Mouse (Mus musculus): ENCODE measurements around the gene Psmd14.

Gene Psmd14

DNA sequence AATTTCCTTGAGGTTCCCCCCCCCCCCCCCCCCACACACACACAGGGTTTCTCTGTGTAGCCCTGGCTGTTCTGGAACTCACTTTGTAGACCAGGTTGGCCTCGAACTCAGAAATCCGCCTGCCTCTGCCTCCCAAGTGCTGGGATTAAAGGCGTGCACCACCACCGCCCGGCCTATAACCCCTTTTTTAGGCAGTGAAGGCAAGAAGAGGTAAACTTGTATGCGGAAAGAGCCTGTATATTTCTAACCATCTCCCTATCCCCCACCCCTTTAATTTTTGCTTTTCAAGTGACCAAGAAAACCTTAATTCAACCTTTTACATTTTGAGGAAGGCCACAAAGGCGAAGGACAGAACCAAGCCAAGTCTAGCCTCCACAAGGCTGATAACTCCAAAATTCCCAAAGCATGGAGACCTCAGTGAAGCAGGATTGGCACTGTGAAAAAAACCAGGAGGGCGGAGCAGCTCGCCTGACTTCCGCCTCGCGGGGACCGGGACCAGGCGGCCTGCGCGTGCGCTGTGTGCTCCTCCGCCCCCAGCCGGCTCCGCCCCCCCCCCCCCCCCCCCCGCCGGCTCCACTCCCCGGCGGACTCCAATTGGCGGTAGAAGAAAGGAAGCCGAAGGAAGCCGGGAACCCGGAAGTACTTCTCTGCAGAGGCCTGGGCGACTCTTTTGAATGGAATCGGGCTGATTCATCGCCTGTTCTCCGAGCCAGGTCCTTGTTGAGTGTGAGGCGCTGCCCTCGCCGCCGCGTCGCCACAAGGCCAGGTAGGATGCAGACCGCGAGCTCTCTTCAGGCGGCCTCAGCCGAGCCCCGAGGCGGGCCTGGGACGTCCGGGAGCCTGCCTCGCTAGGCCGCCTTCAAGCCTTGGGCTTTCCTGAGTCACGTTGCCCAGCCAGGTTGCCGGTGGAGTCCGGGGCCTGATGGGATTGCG lies at the start of gene Psmd14:
Psmd14 (plus strand) TSS at position 587 of the 933 bp plus-strand sequence.
- DNase-seq (ENCODE audit: low read depth in 2 of 2, low spot score in 2 of 2), result peak; percentile 76 to 79

DNA sequence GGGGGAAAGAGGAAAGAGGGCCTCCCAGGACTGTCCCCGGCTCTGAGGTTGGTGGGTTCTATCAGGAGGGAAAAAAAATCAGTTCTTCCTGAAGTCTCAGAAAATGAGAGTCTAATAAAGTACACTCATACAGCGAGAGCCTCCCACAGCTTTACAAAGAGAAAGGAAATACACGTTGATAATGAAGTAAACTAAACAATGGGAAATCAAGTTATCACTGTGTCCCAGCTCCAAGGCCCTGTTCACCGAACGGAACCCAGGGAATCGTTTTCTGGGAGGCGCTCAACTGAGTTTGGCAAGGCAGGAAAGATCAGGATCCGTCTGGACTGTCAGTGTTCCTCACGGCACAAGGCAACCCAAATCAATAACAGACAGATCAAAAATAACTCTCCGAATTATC lies 48.7 kb upstream of the Psmd14 start:
- no peak for DNase-seq (ENCODE audit: low read depth in 2 of 2, low spot score in 2 of 2)

DNA sequence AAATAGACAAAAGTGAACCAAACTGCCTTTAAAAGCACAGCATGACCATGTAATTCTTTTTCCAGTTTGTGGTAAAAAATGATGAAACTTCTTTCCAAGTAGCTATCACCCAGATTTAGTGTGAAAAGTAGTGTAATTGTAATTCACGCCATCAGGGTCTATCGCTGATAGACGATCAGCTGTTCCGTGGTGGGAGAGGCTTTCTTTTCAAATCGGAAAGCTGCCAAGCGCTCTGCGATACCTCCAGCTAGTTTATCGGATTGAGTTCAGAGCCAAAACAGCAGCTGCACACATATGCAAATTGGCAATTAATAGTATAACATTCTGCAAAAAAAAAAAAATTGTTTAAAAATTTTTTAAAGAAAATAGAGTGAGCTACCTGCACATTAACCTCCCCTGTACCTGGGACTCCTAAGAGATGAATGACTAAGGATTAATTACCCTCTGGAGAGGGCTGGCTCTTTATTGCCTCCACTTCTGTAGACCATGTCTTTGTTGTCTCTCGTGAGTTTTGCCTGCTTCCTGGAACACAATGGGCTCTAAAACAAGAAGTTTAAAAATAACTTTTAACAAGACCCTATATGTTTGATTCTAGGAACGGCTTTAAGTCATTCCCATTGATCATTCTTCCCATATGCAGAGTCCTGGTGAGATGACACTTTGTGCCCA lies 47.8 kb upstream of the Psmd14 start:
- no peak for DNase-seq (ENCODE audit: low read depth in 2 of 2, low spot score in 2 of 2)

DNA sequence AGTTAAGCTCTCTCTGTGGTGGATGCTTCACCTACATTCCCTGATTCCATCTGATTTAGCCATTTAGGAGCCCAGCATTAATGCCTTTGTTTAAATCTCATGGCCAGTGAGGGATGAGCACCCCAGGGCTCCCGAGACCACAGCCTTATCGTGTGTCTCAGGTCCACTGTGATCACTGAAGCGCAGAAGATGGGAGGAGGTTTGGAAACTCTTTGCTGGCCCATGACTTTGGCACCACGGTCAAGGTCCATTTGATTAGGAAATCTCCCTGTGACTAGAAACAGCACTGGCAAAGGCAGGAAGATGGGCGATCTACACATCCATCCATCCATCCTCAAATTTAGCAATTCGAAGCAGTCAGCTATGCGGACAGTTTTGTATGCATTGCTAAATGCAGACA lies 44.1 kb upstream of the Psmd14 start:
- DNase-seq (ENCODE audit: low read depth in 2 of 2, low spot score in 2 of 2), result no peak

DNA sequence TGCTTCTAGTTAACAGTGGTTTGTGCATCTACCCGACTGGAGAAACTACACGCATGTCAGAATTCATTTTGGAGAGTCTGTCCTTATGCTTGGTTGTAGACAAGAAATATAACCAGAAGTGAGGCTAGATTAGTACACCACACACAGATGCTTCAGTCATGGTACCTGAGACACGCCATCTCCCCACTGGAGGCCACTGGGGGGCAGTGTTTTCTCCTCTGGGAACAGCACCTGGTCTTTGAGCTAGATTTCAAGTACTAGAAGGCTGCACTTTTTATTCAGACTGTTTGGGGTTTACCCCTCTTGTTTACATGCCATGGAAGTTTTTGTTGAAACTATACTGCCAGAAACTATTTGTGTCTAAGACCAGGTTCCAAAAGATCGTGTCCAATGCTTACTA lies 43.2 kb upstream of the Psmd14 start:
- peak; percentile 44 to 54 for DNase-seq (ENCODE audit: low read depth in 2 of 2, low spot score in 2 of 2)

DNA sequence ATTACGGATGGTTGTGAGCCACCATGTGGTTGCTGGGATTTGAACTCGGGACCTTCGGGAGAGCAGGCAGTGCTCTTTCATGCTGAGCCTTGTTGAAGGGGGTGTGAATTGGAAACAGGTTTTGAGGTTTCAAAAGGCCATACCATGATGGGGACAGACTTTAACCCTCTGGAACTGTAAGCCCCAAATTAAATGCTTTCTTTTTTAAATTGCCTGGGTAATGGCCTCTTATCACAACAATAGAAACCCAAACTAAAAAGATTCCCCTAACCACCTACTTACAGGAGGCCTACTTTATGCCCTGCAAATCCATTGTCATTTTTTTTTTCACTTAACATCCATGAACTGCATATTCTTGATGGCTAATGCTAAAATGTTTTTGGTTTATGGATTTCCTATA lies 36.9 kb upstream of the Psmd14 start:
- no peak for DNase-seq (ENCODE audit: low read depth in 2 of 2, low spot score in 2 of 2)

DNA sequence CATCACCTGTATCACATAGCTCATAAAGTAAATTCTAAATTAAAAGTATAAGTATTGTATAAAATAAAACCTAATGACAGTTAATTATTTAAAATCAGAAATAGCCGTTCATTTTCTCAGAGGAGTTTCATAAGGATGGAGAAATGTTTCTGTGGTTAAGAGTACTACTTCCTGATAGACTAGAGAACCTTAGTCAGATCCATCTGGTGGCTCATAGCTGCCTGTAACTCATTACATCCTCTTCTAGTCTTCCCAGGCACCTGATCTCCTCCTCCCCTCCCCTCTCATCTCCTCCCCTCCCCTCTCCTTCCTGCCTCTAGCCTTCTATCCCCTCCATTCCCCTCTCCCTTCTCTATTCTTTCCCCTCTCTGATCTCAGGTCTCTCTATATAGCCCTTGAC lies 29.9 kb upstream of the Psmd14 start:
- DNase-seq (ENCODE audit: low read depth in 2 of 2, low spot score in 2 of 2), result no peak

DNA sequence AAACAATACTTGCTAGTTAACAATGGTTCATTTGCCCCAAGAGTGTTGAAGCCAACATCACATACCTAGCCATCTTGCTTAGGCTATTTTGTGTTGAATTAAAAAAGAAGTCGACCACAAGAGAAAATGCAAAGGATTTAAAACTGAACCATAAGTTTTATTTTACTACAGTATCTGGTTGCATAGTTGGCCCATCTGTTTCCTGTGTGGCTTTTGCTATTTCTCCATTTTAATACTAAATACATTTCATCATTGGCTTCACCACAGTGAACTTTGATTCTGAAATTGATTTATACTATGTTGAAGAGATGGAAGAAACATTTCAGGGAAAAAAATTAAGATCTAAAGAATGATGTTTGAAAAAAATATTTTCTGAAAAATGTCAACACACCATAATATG lies 25.0 kb upstream of the Psmd14 start:
- no peak for DNase-seq (ENCODE audit: low read depth in 2 of 2, low spot score in 2 of 2)

DNA sequence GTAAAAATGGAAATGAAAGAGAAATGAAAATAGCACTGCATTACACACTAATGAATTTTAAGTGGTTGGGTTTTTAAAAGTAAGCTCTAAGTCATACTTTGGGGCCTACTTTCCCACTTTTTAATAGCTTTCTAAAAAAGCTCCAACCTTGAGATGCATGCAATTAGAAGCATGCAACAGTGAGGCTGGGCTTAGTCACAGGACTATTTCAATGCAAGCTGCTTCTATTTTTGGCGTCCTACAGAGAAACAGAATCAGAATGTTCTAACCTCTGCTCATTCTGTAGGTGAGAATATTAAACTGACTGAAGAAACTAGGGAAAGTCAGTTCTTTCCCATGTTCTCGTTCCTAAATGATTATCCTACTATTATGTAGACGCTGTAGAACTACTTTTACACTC lies 22.4 kb upstream of the Psmd14 start:
- no peak for DNase-seq (ENCODE audit: low read depth in 2 of 2, low spot score in 2 of 2)

DNA sequence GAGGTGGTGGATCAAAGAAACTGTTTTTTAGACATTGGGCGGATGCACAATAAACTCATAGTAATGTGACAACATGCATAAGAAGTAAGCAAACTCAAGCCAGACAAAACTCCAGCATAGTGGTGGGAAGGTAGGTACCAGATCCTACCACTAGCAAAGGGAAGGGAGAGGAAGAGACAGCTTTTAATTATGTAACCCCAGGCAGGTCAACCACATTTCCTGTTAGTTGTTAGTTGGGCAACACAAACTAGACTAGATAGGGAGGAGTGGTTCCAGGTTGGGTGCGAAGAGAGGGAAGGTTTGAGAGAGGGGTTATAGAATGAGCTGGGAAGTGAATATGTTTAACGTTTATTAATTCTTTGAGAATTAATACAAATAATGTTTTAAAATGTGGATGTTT lies 1.9 kb upstream of the Psmd14 start:
- DNase-seq (ENCODE audit: low read depth in 2 of 2, low spot score in 2 of 2), result no peak

DNA sequence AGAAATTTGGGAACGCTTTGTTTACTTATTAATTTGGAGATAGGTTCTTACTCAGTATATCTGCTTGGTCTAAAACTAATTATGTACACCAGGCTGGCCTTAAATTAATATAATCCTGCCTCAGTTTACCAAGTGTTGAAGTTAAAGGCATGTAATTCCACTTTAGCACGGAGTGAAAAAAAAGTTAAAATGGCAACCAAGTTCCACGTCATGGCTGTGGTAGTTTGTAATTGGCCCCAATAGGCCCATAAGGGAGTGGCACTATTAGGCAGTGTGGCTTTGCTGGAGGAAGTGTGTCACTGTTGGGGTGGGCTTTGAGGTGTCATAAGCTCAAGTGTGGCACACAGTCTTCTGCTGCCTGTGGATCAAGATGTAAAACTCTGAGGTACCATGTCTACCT lies 1.0 kb downstream of the Psmd14 start:
- peak; percentile 14 to 35 for DNase-seq (ENCODE audit: low read depth in 2 of 2, low spot score in 2 of 2)

DNA sequence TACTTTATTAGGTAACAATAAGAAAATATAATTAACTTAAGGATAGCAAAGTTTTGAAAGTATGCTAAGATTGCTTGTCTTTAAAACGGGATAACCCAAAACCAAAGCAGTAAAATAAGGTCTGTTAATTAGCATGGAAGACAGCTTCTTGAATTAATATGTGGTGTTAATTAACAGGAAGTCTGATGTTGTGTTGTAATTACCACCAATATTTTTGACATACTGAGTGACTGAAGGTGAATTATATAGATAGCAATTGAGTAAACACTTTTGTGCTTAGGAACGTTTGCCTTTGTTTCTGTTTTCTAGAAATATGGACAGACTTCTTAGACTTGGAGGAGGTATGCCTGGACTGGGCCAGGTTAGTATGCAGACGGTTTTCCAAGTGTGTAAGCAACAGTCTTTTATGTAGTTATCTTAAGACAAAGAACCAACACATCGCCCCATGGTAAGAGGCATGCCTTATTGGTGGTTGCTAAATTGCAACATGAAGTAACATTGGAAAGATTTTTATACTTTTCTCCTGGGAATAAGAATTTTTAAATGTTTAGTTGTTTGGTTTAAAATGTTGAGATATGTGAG lies 11.0 kb downstream of the Psmd14 start:
- DNase-seq (ENCODE audit: low read depth in 2 of 2, low spot score in 2 of 2), result no peak

DNA sequence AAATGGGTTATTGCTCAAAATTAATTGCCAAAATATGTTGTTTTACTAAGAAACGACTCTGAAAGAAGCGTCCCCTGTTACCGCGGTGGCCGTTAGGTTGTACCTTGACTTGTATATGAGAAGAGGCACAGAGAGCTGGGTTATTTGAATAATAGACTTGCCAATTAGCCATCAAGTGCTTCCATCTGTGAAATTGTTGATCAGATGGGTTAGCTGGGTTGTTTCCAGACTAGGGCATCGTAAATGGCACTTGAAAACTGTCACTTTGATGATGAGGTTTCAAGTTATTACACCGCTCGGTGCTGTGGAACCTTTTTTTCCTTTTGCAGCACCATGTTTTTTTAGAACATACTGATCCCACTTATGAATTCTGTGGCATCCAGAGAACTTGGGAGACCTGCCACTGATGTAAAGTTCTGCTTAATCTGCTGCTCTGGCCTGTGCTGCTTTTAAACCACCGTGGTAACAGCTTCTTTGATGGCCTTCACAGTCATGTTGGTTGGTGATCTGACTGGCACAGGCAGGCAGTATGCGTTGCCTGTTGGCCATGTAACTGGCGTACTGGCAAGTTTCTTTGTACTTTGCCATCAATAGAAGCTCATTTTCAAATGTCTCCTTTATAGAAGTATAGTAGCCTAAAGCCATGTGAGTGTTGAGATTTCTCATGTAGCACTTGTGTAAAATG lies 21.4 kb downstream of the Psmd14 start:
- DNase-seq (ENCODE audit: low read depth in 2 of 2, low spot score in 2 of 2), result no peak

DNA sequence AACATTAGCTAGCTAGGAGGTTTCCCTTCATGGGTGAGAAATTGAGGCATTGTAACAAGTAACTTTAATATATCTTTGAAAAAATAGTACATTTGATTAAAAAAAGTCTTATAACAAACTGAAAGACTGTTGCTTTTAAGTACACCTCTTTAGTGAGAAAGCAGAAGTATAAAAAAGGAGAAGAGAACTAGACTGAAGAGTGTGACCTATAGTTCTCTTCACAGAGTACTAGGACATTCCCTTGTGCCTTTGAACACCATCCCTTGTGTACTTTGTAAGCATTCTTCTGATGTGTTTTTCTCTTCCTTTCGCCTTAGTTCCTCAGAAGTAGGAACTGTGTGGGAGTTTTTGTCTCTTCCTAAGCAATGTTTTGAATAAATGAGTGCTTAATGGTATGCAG lies 22.7 kb downstream of the Psmd14 start:
- no peak for DNase-seq (ENCODE audit: low read depth in 2 of 2, low spot score in 2 of 2)

DNA sequence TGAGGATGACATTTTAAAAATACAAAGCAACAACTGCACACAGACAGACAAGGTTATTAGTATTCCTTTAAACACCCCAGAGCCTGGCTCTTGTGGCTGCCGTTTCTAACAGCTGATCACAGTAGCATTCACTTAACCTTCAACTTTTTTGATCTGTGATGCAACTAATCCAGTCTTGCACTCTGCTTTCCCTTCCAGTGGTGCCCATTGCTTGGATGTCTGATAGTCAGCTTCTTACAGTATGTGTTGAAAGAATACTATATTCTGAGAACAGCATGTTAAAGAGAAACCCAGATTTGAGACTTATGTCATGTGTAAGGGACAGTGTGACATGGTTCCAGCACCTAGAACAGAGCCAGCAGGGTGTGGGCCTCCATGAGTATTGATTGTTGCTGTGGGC lies 34.6 kb downstream of the Psmd14 start:
- DNase-seq (ENCODE audit: low read depth in 2 of 2, low spot score in 2 of 2), result no peak

DNA sequence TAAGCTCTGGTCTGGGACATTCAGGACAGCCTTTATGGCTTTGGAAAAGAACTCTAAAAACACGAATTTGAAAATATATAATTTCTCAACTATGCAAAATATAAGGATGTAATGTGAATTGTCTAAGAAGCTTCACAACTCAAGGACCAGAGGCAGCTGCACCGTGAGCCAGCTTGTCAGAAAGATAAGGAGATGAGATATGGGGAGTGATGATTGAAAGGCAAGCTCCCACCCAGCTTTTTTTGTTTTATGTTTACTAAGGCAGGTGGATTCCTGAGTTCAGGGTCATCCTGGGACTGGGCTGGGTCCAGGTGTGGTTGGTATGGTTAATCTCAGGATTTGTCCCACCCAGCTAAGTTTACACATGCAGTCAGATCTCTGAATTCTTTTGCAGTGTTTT lies 35.1 kb downstream of the Psmd14 start:
- no peak for DNase-seq (ENCODE audit: low read depth in 2 of 2, low spot score in 2 of 2)

DNA sequence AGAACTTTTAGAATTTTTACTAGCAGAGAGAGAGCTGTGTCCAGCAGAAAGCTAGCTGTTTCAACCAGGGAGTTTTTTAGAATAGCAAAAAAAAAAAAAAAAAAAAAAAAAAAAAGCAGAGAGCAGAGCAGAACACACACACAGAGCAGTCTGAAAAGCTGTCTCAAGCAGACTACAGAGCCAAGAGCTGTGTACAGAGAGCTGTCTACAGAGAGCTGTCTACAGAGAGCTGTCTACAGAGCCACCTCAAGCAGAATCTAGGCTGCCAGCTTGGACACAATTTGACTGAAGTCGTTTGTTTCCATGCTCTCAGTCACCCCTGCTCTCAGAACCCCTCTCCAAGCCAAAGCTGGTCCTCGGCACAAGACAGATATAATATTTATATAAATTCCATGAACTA lies 35.9 kb downstream of the Psmd14 start:
- DNase-seq (ENCODE audit: low read depth in 2 of 2, low spot score in 2 of 2), result no peak

DNA sequence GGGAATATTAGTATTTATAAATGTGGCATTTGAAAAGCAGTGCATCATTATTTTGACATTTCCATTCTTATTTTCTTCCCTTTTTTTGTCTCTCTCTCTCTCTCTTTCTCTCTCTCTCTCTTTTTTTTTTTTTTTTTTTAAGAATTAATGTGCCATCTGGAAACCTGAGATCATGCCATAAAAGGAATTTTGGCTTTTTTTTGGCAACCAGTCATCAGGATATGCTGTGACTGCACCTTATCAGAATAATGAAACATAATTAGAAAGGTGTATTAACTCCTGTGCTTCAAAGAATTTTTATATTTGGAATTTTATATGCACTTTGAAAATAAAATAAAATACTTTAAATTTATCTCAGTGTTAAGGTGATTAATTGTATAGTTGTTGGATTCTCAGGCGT lies 39.2 kb downstream of the Psmd14 start:
- no peak for DNase-seq (ENCODE audit: low read depth in 2 of 2, low spot score in 2 of 2)

DNA sequence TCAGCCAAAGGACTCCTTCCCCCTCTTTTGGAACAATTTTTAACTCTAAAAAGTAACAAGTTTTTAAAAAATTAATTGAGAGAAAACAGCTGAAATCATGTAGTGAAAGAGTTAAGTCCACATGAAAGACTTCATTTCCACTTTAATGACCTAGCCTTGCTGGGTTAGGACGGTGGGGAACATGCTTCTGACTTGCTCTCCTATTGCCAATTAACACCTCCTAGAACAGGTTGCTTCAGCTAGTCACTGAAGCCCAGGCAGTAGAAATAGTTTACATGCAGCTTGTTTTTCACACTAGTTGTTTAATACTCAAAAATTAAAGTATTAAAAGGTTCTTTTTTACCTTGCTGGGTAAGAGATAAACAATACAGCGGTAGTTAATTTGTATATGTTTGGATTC lies 39.8 kb downstream of the Psmd14 start:
- no peak for DNase-seq (ENCODE audit: low read depth in 2 of 2, low spot score in 2 of 2)

DNA sequence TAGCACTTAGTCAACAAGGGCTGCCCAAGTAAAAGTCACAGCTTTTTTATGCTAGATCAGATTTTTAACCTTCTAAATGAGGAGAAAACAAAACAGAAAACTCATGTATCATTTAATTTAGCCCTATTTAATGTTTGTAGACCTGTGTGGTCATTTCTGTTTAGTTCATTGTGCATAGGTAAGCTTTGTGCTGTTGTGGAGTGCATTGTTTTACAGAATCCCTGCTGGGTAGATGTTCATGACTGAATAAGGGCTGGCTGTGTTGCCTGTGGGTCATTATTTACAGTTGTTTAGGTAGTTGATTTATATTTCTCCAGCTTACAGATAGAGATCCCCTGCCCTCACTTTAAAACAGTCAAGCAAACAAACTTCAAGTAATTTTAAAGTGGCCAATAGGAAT lies 40.9 kb downstream of the Psmd14 start:
- no peak for DNase-seq (ENCODE audit: low read depth in 2 of 2, low spot score in 2 of 2)

DNA sequence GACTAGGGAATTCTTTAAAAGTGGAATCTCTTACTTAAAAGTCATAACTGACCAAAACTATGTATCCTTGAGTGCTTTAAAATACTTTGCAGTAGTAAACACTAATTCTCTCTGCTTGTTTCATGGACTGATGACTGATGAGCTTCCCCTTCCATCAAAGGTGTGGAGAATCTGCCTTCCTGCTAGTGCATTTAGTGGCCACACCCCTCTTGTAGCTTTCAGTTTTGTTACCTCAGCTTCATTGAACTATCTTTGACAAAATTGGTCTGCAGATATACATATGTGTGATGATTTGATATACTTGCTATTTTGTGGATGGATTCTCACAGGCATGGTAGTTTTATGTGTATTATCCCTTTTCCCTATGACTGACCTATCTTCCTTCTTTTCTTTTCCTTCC lies 43.5 kb downstream of the Psmd14 start:
- no peak for DNase-seq (ENCODE audit: low read depth in 2 of 2, low spot score in 2 of 2)
